Mouse (Mus musculus): ENCODE results near the gene Actl6b. TPM values are rescaled to one million over a fixed set of nuclear protein-coding genes. Genes with fewer than 3 reads are reported as not detected.

The Actl6b gene
- polyA plus RNA-seq, 1 experiment from 2014 or later, result not detected

GRCm38 (mm10) chr5:137615347-137615746 is 62.0 kb downstream of the Actl6b start:
- Histone ChIP-seq H3K4me1 (peaks cover 37% of the 10 kb centered on the region), H3K9me3 (no peaks in the 10 kb centered on the region), H3K27ac (no peak overlapping the region), H3K4me3 (no peak overlapping the region), H3K27me3 (ENCODE audit: insufficient read depth, poor library complexity, severe bottlenecking) (peaks cover 18% of the 10 kb centered on the region), H3K36me3 (no peaks in the 10 kb centered on the region)
- WGBS, result 84% methylated on average over 7 of the region's 7 CpGs
- no peak for DNase-seq (ENCODE audit: low spot score)

Small RNAs within 50 kb of the gene (microRNA-seq; reads per million reads assigned to microRNA genes)
- gene Mir6418, result not detected

Other genes starting within 250 kb of the Actl6b start
- gene Srrt, start 245.8 kb upstream of the Actl6b start, polyA plus RNA-seq (2016; fragmentation: Nextera tagmentation; extraction: Ambion mirVana), result 124 and 147 TPM in 2 replicates
- gene Trip6, start 239.1 kb upstream of the Actl6b start, polyA plus RNA-seq (2016; fragmentation: Nextera tagmentation; extraction: Ambion mirVana), result 55.6 and 62.2 TPM in 2 replicates
- gene Slc12a9, start 219.9 kb upstream of the Actl6b start, polyA plus RNA-seq (2016; fragmentation: Nextera tagmentation; extraction: Ambion mirVana), result 10.6 and 12.0 TPM in 2 replicates
- 36.4 and 42.5 TPM in 2 replicates for gene Ephb4, start 203.4 kb upstream of the Actl6b start, polyA plus RNA-seq (2016; fragmentation: Nextera tagmentation; extraction: Ambion mirVana)
- gene Zan, start 76.5 kb upstream of the Actl6b start, polyA plus RNA-seq (2016; fragmentation: Nextera tagmentation; extraction: Ambion mirVana), result 0.04 and 0.25 TPM in 2 replicates
- 50.6 and 56.6 TPM in 2 replicates for gene Pop7, start 51.0 kb upstream of the Actl6b start, polyA plus RNA-seq (2016; fragmentation: Nextera tagmentation; extraction: Ambion mirVana)
- gene Gigyf1, start 35.0 kb upstream of the Actl6b start, polyA plus RNA-seq (2016; fragmentation: Nextera tagmentation; extraction: Ambion mirVana), result 8.0 and 10.8 TPM in 2 replicates
- gene Epo, start 20.3 kb upstream of the Actl6b start, polyA plus RNA-seq (2016; fragmentation: Nextera tagmentation; extraction: Ambion mirVana), result 0.28 and 2.3 TPM in 2 replicates
- 287 and 294 TPM in 2 replicates for gene Gnb2, start 20.0 kb upstream of the Actl6b start, polyA plus RNA-seq (2016; fragmentation: Nextera tagmentation; extraction: Ambion mirVana)
- 4.0 and 4.9 TPM in 2 replicates for gene Tfr2, start 16.3 kb downstream of the Actl6b start, polyA plus RNA-seq (2016; fragmentation: Nextera tagmentation; extraction: Ambion mirVana)
- 14.3 and 16.0 TPM in 2 replicates for gene Mospd3, start 47.5 kb downstream of the Actl6b start, polyA plus RNA-seq (2016; fragmentation: Nextera tagmentation; extraction: Ambion mirVana)
- gene Pcolce, start 60.3 kb downstream of the Actl6b start, polyA plus RNA-seq (2016; fragmentation: Nextera tagmentation; extraction: Ambion mirVana), result 114 and 137 TPM in 2 replicates
- gene Fbxo24, start 75.5 kb downstream of the Actl6b start, polyA plus RNA-seq (2016; fragmentation: Nextera tagmentation; extraction: Ambion mirVana), result 0.28 and 0.31 TPM in 2 replicates
- 23.3 and 23.7 TPM in 2 replicates for gene Lrch4, start 75.6 kb downstream of the Actl6b start, polyA plus RNA-seq (2016; fragmentation: Nextera tagmentation; extraction: Ambion mirVana)
- gene Gm20605, start 75.7 kb downstream of the Actl6b start, polyA plus RNA-seq (2016; fragmentation: Nextera tagmentation; extraction: Ambion mirVana), result 7.7 and 9.8 TPM in 2 replicates
- 4.8 and 6.4 TPM in 2 replicates for gene Sap25, start 87.8 kb downstream of the Actl6b start, polyA plus RNA-seq (2016; fragmentation: Nextera tagmentation; extraction: Ambion mirVana)
- 0.60 and 0.74 TPM in 2 replicates for gene Irs3, start 92.2 kb downstream of the Actl6b start, polyA plus RNA-seq (2016; fragmentation: Nextera tagmentation; extraction: Ambion mirVana)
- 31.9 and 34.0 TPM in 2 replicates for gene Agfg2, start 131.2 kb downstream of the Actl6b start, polyA plus RNA-seq (2016; fragmentation: Nextera tagmentation; extraction: Ambion mirVana)
- gene Nyap1, start 188.1 kb downstream of the Actl6b start, polyA plus RNA-seq (2016; fragmentation: Nextera tagmentation; extraction: Ambion mirVana), result 1.4 TPM in 2 replicates
- gene Tsc22d4, start 192.2 kb downstream of the Actl6b start, polyA plus RNA-seq (2016; fragmentation: Nextera tagmentation; extraction: Ambion mirVana), result 147 and 165 TPM in 2 replicates
- gene Ppp1r35, start 225.3 kb downstream of the Actl6b start, polyA plus RNA-seq (2016; fragmentation: Nextera tagmentation; extraction: Ambion mirVana), result 31.3 and 49.2 TPM in 2 replicates
- 7.1 and 10.4 TPM in 2 replicates for gene Mepce, start 234.1 kb downstream of the Actl6b start, polyA plus RNA-seq (2016; fragmentation: Nextera tagmentation; extraction: Ambion mirVana)
- gene Zcwpw1, start 234.3 kb downstream of the Actl6b start, polyA plus RNA-seq (2016; fragmentation: Nextera tagmentation; extraction: Ambion mirVana), result 10.0 and 12.5 TPM in 2 replicates